Mouse (Mus musculus): ENCODE measurements around the gene Rnf187. TPM values are rescaled to one million over a fixed set of nuclear protein-coding genes. Genes with fewer than 3 reads are reported as not detected.
A peak's percentile ranks its signal among the peaks of the same experiment; 100 is the strongest.

Gene Rnf187
- polyA plus RNA-seq, 1 experiment from 2014 or later = 626 TPM

- no peaks in the 10 kb centered on the region for H3K27me3 ChIP-seq (replicated peaks)
Observed at GRCm38 (mm10) chr11:58904838-58905237, 33.9 kb downstream of the Rnf187 start.

GRCm38 (mm10) chr11:58904410-58904718 lies 34.4 kb downstream of the Rnf187 start:
- Histone ChIP-seq H3K9me3 (no peaks in the 10 kb centered on the region), H3K4me3 (peak overlapping the region; percentile 59), H3K27ac (peak overlapping the region; percentile 60; the same call in 1 of the 2 replicates), H3K27me3 (replicated peaks) (no peaks in the 10 kb centered on the region), H3K9ac (no peak overlapping the region), H3K4me1 (peaks cover 25% of the 10 kb centered on the region), H3K36me3 (replicated peaks) (peaks cover 11% of the 10 kb centered on the region; the same call in 1 of the 2 replicates), H3K4me2 (peak overlapping the region; percentile 78)
- 2% methylated on average over 8 of the region's 8 CpGs for WGBS
- peak; percentile 51 for ATAC-seq (replicated peaks)

More at GRCm38 (mm10) chr11:58904838-58905237, 33.9 kb downstream of the Rnf187 start:
- H3K36me3 ChIP-seq (replicated peaks) = peaks cover 11% of the 10 kb centered on the region; the same call in 1 of the 2 replicates
- no peak for ATAC-seq (replicated peaks)
- H3K9me3 ChIP-seq = no peaks in the 10 kb centered on the region
- H3K9ac ChIP-seq = no peak overlapping the region
- H3K4me1 ChIP-seq = peaks cover 25% of the 10 kb centered on the region
- WGBS = 40% methylated on average over 6 of the region's 6 CpGs
- H3K27ac ChIP-seq = no peak overlapping the region
- no peak overlapping the region for H3K4me2 ChIP-seq
- H3K4me3 ChIP-seq = no peak overlapping the region

GRCm38 (mm10) chr11:58903511-58904409 lies 35.0 kb downstream of the Rnf187 start, which contains the start of gene Zfp39:
TSS of gene Zfp39 (minus strand) at chr11:58904225.
- peak within 1 kb of the TSS; percentile 80 for H3K9ac ChIP-seq
- H3K27me3 ChIP-seq (replicated peaks) = no peaks in the 10 kb centered on the region
- peak within 1 kb of the TSS; percentile 80 for H3K27ac ChIP-seq
- WGBS = under 1% methylated on average over 40 of the region's 40 CpGs
- ATAC-seq (replicated peaks) = peak; percentile 99
- peaks cover 11% of the 10 kb centered on the region; the same call in 1 of the 2 replicates for H3K36me3 ChIP-seq (replicated peaks)
- no peaks in the 10 kb centered on the region for H3K9me3 ChIP-seq
- H3K4me1 ChIP-seq = peaks cover 26% of the 10 kb centered on the region
- peak within 1 kb of the TSS; percentile 78 for H3K4me2 ChIP-seq
- peak within 1 kb of the TSS; percentile 59 for H3K4me3 ChIP-seq

GRCm38 (mm10) chr11:58901080-58901479 lies 37.6 kb downstream of the Rnf187 start:
- Histone ChIP-seq H3K4me3 (no peak overlapping the region), H3K27ac (no peak overlapping the region), H3K4me2 (no peak overlapping the region), H3K36me3 (replicated peaks) (peaks cover 15% of the 10 kb centered on the region; the same call in 1 of the 2 replicates), H3K9me3 (no peaks in the 10 kb centered on the region), H3K27me3 (replicated peaks) (no peaks in the 10 kb centered on the region), H3K4me1 (peaks cover 29% of the 10 kb centered on the region), H3K9ac (no peak overlapping the region)
- no peak for ATAC-seq (replicated peaks)

- no peaks in the 10 kb centered on the region for H3K27me3 ChIP-seq (replicated peaks)
- ATAC-seq (replicated peaks) = no peak
- 87% methylated on average over 6 of the region's 6 CpGs for WGBS
- H3K9ac ChIP-seq = no peak overlapping the region
- peaks cover 29% of the 10 kb centered on the region for H3K36me3 ChIP-seq (replicated peaks)
- no peaks in the 10 kb centered on the region for H3K9me3 ChIP-seq
- H3K27ac ChIP-seq = no peak overlapping the region
- peaks cover 13% of the 10 kb centered on the region for H3K4me1 ChIP-seq
- H3K4me3 ChIP-seq = no peak overlapping the region
- H3K4me2 ChIP-seq = no peak overlapping the region
Observed at GRCm38 (mm10) chr11:58897485-58897884, 41.2 kb downstream of the Rnf187 start.

GRCm38 (mm10) chr11:58894456-58894855 lies 44.3 kb downstream of the Rnf187 start:
- no peak overlapping the region for H3K27ac ChIP-seq
- peaks cover 37% of the 10 kb centered on the region for H3K36me3 ChIP-seq (replicated peaks)
- no peaks in the 10 kb centered on the region for H3K9me3 ChIP-seq
- H3K9ac ChIP-seq = no peak overlapping the region
- WGBS = 79% methylated on average over 6 of the region's 6 CpGs
- ATAC-seq (replicated peaks) = no peak
- H3K4me3 ChIP-seq = no peak overlapping the region
- H3K27me3 ChIP-seq (replicated peaks) = no peaks in the 10 kb centered on the region
- peaks cover 3% of the 10 kb centered on the region; the same call in 1 of the 2 replicates for H3K4me1 ChIP-seq
- no peak overlapping the region for H3K4me2 ChIP-seq

- no peak for ATAC-seq (replicated peaks)
- H3K27me3 ChIP-seq (replicated peaks) = no peaks in the 10 kb centered on the region
- H3K9me3 ChIP-seq = no peaks in the 10 kb centered on the region
- H3K4me1 ChIP-seq = no peaks in the 10 kb centered on the region
- peaks cover 32% of the 10 kb centered on the region for H3K36me3 ChIP-seq (replicated peaks)
- H3K4me3 ChIP-seq = no peak overlapping the region
- no peak overlapping the region for H3K4me2 ChIP-seq
- no peak overlapping the region for H3K27ac ChIP-seq
- H3K9ac ChIP-seq = no peak overlapping the region
- 95% methylated on average over 10 of the region's 10 CpGs for WGBS
Observed at GRCm38 (mm10) chr11:58890511-58890910, 48.2 kb downstream of the Rnf187 start.

- H3K4me1 ChIP-seq = no peaks in the 10 kb centered on the region
- peaks cover 24% of the 10 kb centered on the region for H3K36me3 ChIP-seq (replicated peaks)
- no peak overlapping the region for H3K9ac ChIP-seq
- no peak overlapping the region for H3K4me2 ChIP-seq
- WGBS = 90% methylated on average over 8 of the region's 8 CpGs
- H3K9me3 ChIP-seq = no peaks in the 10 kb centered on the region
- no peaks in the 10 kb centered on the region for H3K27me3 ChIP-seq (replicated peaks)
- ATAC-seq (replicated peaks) = no peak
- H3K27ac ChIP-seq = no peak overlapping the region
- H3K4me3 ChIP-seq = no peak overlapping the region
Observed at GRCm38 (mm10) chr11:58883756-58884155, 55.0 kb downstream of the Rnf187 start.

Small RNA genes lying within 50 kb of the gene (microRNA-seq; reads per million reads assigned to microRNA genes)
- not detected for gene Gm44313

Other genes starting within 250 kb of the Rnf187 start
- gene Olfr319, start 239.8 kb downstream of the Rnf187 start, polyA plus RNA-seq (2015; fragmentation: Nextera tagmentation; extraction: Ambion mirVana) = not detected in 2 replicates
- not detected in 2 replicates for gene Olfr318, start 214.9 kb downstream of the Rnf187 start, polyA plus RNA-seq (2015; fragmentation: Nextera tagmentation; extraction: Ambion mirVana)
- 0.08 and 0.44 TPM in 2 replicates for gene Olfr317, start 199.7 kb downstream of the Rnf187 start, polyA plus RNA-seq (2015; fragmentation: Nextera tagmentation; extraction: Ambion mirVana)
- gene Olfr316, start 186.2 kb downstream of the Rnf187 start, polyA plus RNA-seq (2015; fragmentation: Nextera tagmentation; extraction: Ambion mirVana) = not detected in 2 replicates
- not detected in 2 replicates for gene Olfr315, start 165.7 kb downstream of the Rnf187 start, polyA plus RNA-seq (2015; fragmentation: Nextera tagmentation; extraction: Ambion mirVana)
- not detected in 2 replicates for gene Olfr314, start 156.0 kb downstream of the Rnf187 start, polyA plus RNA-seq (2015; fragmentation: Nextera tagmentation; extraction: Ambion mirVana)
- 12.2 and 13.4 TPM in 2 replicates for gene Fam183b, start 137.0 kb downstream of the Rnf187 start, polyA plus RNA-seq (2015; fragmentation: Nextera tagmentation; extraction: Ambion mirVana)
- not detected in 2 replicates for gene Olfr313, start 123.9 kb downstream of the Rnf187 start, polyA plus RNA-seq (2015; fragmentation: Nextera tagmentation; extraction: Ambion mirVana)
- 0.04 TPM in 1 of 2 replicates, not detected in the other for gene Olfr312, start 109.7 kb downstream of the Rnf187 start, polyA plus RNA-seq (2015; fragmentation: Nextera tagmentation; extraction: Ambion mirVana)
- gene Olfr311, start 99.7 kb downstream of the Rnf187 start, polyA plus RNA-seq (2015; fragmentation: Nextera tagmentation; extraction: Ambion mirVana) = not detected in 2 replicates
- gene Gm12258, start 91.8 kb downstream of the Rnf187 start, polyA plus RNA-seq (2015; fragmentation: Nextera tagmentation; extraction: Ambion mirVana) = 24.7 and 25.4 TPM in 2 replicates
- 14.1 and 14.2 TPM in 2 replicates for gene 2810021J22Rik, start 71.7 kb downstream of the Rnf187 start, polyA plus RNA-seq (2015; fragmentation: Nextera tagmentation; extraction: Ambion mirVana)
- gene Zfp39, start 34.7 kb downstream of the Rnf187 start, polyA plus RNA-seq (2015; fragmentation: Nextera tagmentation; extraction: Ambion mirVana) = 7.1 TPM in 2 replicates
- gene Btnl10, start 21.0 kb downstream of the Rnf187 start, polyA plus RNA-seq (2015; fragmentation: Nextera tagmentation; extraction: Ambion mirVana) = not detected in 2 replicates
- gene Hist3h2ba, start 10.0 kb upstream of the Rnf187 start, polyA plus RNA-seq (2015; fragmentation: Nextera tagmentation; extraction: Ambion mirVana) = 311 and 338 TPM in 2 replicates
- gene Hist3h2a, start 15.8 kb upstream of the Rnf187 start, polyA plus RNA-seq (2015; fragmentation: Nextera tagmentation; extraction: Ambion mirVana) = 119 and 121 TPM in 2 replicates
- 1.5 and 2.0 TPM in 2 replicates for gene Trim17, start 15.8 kb upstream of the Rnf187 start, polyA plus RNA-seq (2015; fragmentation: Nextera tagmentation; extraction: Ambion mirVana)
- 22.1 and 24.1 TPM in 2 replicates for gene Trim11, start 39.2 kb upstream of the Rnf187 start, polyA plus RNA-seq (2015; fragmentation: Nextera tagmentation; extraction: Ambion mirVana)
- 0.28 and 0.38 TPM in 2 replicates for gene Obscn, start 197.5 kb upstream of the Rnf187 start, polyA plus RNA-seq (2015; fragmentation: Nextera tagmentation; extraction: Ambion mirVana)
- gene Iba57, start 224.8 kb upstream of the Rnf187 start, polyA plus RNA-seq (2015; fragmentation: Nextera tagmentation; extraction: Ambion mirVana) = 7.2 and 8.7 TPM in 2 replicates
- 0.13 and 0.28 TPM in 2 replicates for gene Gjc2, start 244.3 kb upstream of the Rnf187 start, polyA plus RNA-seq (2015; fragmentation: Nextera tagmentation; extraction: Ambion mirVana)